Mouse (Mus musculus) WW6 (cell line): ENCODE data around the gene Chn2.

Experiments used
- DNase-seq: peaks from one replicate; pipeline ENCODE4 v3.0.0-alpha.2; 2013; ENCODE audit warnings: low read depth, low spot score

Gene Chn2

GRCm38 (mm10) chr6:54074454-54074853, 35.1 kb downstream of the Chn2 start:
- no peak for DNase-seq

DNA sequence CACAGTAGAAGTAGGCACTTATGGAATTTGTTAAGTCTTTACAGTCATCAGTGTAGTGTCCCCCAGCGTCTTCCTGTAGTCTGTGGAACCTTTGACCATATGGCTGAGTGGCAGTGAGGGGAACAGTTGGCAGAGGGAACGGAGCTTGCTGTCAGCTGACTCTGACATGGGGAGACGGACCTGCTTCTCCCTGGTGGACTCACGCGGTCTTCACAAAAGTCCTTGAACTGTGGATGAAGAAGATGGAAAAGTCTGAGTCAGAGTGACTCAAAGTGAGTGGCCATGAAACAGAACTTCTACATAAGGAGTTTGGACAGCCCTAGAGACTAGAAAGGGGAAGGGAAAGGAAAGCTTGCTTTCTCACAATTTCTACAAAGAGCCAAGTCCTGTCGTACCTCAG, 36.1 kb downstream of the Chn2 start:
- no peak for DNase-seq

DNA sequence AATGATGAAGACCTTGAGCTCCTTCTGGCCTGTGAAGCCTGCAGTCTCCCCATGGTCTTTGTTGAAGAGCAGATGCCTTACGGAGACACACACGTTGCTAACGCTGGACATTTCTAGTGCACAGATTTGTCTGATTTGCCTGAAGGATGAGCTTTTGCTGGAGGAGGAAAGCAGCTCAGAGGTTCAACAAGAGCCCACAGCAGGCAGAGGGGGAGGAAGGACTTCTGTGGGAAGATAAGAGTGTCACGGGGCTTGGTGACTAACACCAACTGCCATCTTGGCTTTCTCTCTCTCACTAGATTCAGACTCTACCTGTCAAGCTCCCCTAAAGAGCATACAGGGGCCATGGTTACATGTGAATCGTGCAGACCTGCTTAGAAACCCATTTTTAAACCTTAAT, 37.3 kb downstream of the Chn2 start:
- no peak for DNase-seq

GRCm38 (mm10) chr6:54078269-54078668, 38.9 kb downstream of the Chn2 start:
- DNase-seq, result no peak

DNA sequence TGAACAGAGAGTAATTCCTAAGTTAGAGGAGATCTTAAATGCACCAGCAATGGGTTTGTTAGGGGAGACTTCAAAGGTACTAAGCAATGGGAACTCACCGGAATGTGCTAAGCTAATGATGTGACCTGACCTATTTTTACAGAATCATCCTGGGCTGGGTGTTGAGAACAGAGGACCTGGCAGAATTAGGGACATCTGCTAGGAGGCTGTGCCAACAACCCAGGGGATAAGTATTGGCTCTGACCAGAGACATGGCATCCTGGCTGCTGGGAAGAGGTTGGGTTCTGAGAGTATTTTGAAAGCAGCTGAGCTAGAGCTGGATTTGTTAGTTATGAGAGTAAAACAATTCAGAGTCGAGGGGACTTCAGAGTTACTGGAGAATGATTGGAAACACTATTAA, 40.5 kb downstream of the Chn2 start:
- no peak for DNase-seq

DNA sequence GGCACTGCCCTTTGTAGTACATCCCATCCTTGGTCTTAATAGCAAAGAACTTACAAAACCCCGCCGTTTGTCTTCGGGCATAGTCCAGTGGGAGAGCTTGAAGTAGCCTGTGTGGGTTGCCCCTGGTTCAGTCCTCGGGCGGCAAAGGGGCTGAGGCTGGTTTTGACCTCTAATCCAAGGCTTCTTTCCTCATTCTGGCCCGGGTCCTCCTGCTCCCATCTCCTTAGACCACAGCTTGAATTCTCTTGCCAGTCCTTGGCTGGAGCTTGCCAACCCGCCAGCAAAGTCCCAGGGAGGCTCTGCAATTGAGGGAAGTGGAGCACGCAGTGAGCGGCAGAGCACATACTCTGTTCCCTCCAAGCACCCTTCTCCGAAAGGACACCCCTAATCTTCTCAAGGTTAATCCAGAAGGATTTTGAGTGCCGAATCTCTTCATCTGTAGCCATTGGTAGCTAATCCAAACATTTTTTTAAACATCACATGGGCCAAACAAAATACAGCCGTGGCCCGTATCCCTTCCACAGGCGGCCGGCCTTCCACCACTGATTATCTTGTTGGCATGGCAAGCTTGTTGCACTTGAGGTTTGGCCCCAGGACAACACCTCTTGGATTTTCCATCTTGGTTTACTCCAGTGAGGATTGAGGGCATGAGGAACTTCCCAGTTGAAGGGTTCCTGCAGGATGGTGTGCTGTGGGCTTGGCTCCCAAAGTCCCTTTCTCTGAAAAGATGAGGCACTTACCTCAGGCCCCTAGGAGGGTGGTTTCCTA, 41.3 kb downstream of the Chn2 start:
- no peak for DNase-seq

GRCm38 (mm10) chr6:54082576-54082975, 43.2 kb downstream of the Chn2 start:
- DNase-seq, result no peak

- DNase-seq, result no peak
These were observed 44.7 kb downstream of the Chn2 start for GRCm38 (mm10) chr6:54084046-54084445.

- no peak for DNase-seq
These were observed 45.7 kb downstream of the Chn2 start for GRCm38 (mm10) chr6:54085009-54085408.

DNA sequence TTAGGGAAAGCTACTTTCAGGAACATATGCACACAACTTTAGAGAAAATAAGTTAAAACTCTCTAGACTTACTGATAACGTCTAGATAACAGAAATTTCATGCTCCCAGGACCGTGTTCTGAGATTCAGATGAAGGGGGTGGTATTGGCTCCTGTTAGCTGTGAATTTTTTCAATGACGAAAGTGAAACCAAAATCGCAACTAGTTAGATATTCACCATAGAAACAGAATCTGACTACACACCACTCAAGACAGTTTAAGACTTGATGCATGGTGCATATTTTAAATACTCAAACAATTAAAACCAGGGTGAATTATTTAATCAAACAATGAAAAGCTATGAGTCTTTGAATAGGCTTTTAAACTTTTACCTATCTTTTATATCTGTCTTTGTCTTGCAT, 48.8 kb downstream of the Chn2 start:
- DNase-seq, result no peak

DNA sequence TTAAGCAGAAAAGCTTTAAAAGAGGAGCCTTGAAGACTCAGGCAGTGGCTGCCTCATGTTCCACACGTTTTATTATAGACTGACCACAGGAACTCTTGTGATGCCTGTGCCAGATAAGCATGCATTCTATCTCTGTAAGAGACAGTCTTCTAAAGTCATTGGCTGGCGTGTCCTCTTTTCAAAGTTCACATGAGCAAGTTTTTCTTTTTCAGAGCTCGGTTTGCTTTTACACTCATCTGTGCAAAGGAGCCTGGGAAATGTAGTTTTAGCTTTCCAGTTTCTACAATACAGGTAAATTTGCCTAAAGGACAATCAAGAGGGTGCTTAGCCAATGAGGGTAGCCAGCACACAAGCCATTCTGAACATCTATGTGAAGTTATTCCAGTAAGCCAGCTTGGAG, 51.5 kb downstream of the Chn2 start:
- no peak for DNase-seq

DNA sequence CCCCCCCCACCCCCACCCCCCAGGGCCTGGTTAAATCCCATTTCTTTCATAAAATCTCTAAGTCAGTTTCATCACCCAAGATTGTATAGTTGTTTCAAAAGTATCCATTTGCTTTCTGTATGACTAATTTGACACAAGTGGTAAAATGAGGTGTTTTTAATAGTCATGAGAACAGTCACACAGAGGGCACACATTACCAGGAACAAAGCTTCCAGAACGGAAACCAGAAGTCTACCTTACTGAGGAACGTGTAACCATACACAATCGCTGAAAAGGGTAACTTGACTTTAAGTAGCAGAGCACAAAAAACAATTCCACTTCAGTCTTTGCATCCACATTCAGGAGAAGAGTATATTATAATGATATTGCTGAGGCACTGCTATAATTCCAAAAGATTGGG, 53.6 kb downstream of the Chn2 start:
- no peak for DNase-seq

- DNase-seq, result peak; percentile 11
These were observed 56.9 kb downstream of the Chn2 start for GRCm38 (mm10) chr6:54096147-54096761.

GRCm38 (mm10) chr6:54096836-54097235, 57.5 kb downstream of the Chn2 start:
- DNase-seq, result peak; percentile 70

GRCm38 (mm10) chr6:54098339-54098738, 59.0 kb downstream of the Chn2 start:
- peak; percentile 26 for DNase-seq

DNA sequence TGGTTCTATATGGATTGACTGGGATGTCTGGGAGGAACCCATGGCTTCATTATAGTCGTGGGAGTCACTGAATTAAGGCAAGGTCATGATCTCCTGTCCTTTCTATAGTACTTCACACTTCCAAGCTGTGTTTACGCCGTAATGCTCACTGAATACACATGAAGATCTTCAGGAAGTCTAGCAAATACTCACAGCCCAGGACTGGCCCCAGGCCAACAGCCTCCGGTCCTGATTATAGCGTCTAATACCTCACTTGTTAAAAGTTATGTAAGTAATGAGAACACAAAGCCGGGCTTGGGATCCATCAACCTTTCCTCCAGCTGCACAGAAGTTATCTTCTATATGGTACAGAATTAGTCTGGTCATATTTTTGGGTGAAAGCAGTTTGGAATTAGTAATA, 60.3 kb downstream of the Chn2 start:
- no peak for DNase-seq

DNA sequence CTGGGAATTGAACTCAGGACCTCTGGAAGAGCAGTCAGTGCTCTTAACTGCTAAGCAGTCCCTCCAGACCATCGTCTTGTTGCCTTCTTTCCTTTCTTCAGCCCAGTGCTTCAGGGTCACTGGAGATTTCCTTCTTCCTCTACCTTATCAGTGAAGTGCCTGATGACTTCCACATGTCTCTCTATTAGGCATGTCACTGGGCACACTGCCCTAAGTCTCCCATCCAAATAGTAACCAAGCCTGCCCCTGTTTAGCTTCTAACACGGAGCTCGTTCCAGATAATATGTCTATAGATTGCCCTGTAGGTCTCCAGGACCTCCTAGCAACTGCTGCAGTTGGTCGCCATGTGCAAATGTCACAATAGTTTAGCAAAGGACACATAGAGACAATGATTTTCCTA, 62.9 kb downstream of the Chn2 start:
- DNase-seq, result no peak

DNA sequence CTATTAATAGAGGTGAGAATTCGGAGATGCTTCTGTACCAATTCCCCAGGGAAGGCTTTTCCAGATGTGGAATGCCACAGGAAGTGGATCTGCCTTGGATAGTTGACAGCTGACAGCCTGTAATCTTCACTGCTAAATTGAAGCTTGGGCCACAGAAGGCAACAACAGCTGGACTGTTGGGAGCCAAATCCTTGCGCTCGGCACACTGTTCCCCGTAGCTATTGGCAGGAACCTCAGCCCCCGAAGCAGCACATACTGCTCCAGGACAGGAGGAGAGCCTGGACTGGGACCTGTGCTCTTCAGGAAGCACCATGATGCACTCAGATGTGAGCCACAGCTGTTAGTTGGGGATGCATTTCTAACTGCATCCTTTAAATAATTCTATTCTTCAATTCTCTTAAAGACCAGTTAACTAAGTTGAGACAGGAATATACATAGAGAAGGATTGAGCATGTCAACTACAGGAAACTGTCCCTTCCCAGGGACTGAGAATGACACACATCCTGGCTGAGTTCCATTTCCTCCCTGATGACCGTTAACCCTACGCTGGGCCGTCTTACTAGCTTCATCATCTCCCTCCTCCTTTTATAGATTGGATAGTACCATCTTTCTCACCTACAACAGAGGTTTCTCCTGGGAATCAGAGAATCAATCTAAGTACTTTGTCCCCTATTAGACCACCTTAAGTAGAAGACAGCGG, 64.1 kb downstream of the Chn2 start:
- DNase-seq, result no peak

DNA sequence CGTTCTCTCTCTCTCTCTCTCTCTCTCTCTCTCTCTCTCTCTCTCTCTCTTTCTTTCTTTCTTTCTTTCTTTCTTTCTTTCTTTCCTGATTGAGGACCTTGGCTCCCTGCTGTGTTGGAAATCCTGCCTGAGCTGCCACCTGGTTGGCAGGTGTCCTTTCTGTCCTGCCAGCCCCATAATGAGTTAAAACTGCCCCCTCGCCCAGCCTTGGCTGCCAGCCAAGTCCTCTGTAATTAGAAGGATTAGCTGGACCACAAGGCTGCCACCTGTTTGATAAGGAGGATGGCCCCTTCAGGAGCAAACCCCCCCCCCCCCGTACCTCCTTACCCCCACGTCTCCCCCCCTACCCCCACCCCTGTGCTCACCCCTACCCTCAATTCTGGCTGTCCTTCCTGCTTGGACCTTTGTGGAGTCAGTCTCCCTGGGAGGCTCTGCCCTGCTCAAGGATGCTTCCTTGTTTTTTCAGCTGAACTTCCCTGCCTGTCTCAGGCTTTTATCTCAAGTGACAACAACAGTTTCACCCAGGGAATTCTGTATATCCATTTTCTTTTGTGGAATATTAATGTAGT, 72.1 kb downstream of the Chn2 start:
- no peak for DNase-seq

DNA sequence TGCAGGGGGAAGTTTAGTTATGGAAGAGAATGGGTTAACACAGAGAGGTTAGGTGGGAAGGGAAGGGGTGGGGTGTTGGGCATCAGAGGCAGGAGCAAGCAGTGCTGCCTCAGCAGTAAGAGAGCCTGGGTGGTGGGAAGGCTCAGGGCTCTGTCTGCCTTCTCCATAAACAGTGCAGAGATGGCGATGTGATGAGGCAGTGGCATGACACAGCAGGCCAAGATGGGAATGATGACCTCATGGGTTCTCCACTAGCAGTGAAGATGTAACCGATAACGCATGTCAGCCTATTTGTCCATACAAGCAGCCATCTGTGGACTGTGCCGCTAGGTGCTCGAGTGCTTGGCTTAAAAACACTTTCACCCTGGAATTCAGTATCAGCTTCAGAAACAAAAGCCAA, 74.0 kb downstream of the Chn2 start:
- no peak for DNase-seq

DNA sequence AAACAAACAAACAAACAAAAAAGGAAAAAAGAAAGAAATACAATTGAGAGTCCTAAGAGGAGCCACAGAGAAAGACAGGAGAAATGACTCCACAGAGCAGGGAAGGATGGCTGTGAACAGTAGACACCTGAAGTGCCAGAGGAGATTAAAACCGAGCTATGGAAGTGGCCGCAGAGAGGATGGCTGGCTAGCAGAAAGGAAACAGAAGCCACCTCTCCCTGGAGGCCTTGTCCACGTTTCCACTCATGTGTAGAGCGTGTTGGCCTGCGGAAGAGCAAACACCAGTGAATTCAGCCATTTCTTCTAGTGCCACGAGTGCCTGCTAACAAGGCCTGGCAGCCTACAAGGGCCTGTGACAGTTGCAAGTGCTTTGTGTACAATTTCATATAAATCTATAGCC, 75.1 kb downstream of the Chn2 start:
- DNase-seq, result no peak

DNA sequence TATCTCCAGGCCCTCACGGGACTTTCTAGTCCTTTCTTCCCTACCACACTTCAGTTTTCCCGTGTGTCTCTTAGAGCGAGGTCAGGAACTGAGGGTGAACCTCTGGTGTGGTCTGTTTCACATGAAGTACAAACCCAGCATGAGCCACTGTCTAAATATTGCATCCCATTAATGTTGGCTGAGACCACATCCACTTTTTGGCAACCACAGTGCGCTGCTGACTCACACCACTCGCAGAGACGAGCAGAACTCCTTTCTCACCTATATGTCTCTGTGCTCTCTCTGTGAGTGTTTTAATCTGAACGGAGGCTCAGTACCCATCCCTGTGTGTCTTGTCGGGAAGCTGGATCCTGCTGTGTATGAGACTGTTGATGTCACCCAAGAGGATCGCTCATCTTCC, 76.9 kb downstream of the Chn2 start:
- no peak for DNase-seq
